Mouse (Mus musculus) adrenal gland, postnatal 4 days (tissue): ENCODE results near the gene Gp1bb. TPM values are rescaled to one million over a fixed set of nuclear protein-coding genes. Genes with fewer than 3 reads are reported as not detected.

Experiments used
- DNase-seq, 2 experiments: peaks; one replicate each; pipeline ENCODE4 v3.0.0; 2021 to 2022; ENCODE audit warnings: low spot score in 2 of 2, mixed read lengths in 2 of 2
- total RNA-seq, 2 experiments: library from RNA; stranded (reverse); gene quantifications; 2 replicates each; pipeline ENCODE4 v1.2.3; 2021

Gene Gp1bb
- total RNA-seq, 2 experiments from 2014 or later: 0.39 to 1.1 TPM

- no peak for DNase-seq
Measured at GRCm38 (mm10) chr16:18629390-18630231, 7.4 kb upstream of the Gp1bb start, which contains the start of gene Sept5. Gene Sept5 (minus strand): TSS chr16:18629954.

DNA sequence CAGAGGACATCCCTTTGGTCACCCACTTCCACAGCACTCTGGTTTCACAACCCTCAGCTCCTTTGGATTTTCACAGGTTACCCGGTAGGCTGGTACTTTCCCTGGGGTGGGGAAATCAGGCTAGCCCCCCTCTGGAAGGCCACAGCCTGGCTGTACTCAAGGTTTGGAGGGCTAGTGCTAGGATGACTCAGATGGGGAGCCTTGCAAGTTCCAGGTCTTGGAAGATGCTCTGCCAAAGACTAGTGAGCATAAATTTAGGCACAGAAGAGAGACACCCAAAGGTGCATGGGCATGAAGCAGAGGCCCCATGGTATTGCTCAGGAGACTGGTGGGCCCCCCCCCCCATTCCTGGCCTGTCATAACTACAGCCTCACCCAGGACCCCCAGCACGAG is 6.7 kb upstream of the Gp1bb start:
- no peak for DNase-seq

DNA sequence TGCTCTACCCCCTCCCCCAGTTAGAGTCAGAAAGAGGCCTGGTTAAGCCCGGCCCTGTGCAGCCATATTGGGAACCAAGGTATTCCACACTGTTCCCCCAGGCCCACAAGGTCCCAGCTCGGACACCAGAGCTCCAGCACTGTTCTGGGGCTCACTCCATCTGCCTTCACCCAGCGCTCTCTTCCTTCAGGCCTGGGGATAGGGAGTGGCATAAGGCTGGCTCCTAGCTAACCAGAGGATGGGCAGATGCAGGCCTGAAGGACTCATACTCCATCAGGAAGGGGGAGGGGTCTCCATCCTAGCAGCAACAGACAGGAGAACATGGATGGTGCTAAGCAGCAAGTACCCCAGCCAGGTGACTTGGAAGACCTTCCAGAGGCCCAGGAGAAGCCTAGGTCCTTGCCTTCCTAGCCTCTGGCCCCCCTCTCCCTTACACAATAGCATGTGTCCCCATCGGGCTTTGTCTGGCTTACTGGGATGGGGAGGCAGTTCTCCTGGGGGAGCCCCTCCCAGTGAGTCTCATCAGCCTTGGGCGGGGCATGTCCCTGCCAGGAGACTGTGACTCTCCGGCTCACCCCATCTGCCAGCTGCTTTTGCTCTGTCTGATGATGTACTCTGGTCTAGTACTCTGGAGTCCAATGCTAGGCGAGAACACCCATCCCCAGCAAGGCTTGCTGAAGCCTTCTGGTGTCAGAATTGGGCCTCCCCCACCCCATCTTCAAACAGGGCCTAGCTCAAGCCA is 6.2 kb upstream of the Gp1bb start:
- no peak for DNase-seq

DNA sequence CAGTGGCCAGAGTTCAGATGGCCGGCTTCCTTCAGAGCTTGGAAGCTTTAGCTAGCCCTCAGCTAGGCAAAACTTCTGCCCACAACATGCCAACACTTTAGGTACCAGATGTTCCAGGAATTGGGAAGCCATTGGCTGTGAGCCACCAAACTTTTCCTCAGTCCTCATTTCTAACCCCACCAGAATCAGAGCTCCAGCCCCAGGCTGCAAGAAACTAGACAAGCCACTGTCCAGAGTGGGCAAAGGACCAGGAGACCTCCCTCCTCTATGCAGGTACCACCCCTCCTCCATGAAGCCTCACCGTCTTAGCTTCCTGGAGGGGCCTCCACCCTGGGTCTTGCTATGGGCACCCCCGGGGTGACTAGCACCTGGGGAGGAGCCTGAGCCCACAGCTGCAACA is 5.0 kb upstream of the Gp1bb start:
- DNase-seq: no peak

GRCm38 (mm10) chr16:18626376-18626878 is 4.2 kb upstream of the Gp1bb start, which contains the start of gene Gm49601:
Gene Gm49601 (minus strand): TSS chr16:18626427.
- DNase-seq: peak; percentile 70 to 81

DNA sequence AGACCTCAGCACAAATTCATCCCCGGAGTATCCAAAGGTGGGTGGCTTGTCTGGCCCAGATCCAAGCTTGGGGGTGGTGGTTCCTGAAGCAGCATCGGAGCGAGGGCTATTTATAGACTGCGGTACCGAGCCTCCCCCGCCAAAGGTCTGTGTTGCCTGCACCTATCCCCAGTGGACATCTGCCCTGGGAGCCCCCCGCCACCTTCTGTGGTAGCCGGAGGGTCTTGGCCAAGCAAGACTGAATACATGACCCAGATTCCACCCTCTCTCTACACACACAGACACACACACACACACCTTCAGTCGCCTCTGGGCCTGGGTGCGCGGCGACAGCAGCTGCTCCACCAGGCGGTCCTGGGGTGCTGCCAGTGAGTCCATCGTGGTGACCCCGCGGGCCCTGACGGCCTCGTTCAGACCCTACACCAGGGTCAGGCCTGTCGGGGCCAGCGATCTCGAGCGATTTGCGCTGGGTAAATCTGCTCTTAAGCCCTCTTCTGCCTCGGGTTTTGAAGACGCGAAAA is 3.6 kb upstream of the Gp1bb start:
- DNase-seq: no peak

DNA sequence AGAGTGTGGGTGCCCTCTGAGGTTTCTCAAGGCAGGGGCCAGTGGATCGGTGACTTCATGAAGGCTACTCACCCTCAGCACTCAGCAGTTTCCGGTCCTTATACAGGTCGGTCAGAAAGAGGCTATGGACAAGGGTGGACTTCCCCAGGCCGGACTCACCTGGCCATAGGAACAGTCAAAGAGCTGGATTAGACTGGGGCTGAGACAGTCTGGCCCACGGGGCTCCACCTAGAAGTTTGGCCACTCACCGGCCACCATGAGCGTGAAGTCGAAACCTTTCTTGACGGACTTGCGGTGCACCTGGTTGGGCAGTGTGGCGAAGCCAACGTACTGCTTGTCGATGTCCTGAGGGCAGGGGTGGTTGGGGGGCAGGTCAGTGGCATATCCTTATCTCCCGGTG is 2.9 kb upstream of the Gp1bb start:
- no peak for DNase-seq

GRCm38 (mm10) chr16:18624641-18625040 is 2.4 kb upstream of the Gp1bb start:
- DNase-seq: no peak

DNA sequence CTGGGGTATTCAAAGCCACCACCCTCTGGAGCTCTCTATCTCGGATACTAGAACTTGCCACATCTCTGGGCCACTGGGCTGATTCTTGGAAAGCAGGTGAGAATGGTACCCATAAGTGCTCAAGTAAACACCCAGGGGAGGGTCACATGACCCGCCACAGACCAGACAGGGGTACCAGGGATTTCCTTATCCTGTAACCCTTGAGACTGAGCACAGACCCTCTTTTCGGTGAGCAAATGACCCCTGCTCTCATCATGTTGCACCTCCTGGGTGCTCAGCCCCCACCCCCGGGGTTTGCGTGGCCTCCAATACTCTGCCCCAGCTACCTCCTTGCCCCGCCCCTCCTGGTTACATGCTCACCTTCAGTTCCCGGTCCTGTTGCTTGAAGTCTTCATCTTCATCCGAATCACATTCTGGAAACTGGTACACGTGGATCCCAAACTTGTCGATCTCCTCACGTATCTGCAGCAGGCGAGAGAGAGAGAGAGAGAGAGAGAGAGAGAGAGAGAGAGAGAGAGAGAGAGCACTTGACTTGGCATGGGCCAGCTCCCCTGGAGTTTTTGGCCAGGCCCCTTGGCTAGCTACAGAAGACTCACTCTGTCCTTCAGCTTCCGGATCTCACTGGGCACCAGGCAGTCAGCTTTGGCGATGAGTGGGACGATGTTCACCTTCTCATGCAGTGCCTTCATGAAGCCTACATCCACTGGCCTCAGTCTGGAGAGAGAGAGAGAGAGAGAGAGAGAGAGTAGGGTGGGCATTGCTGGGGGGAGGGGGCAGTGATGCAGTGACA is 1.7 kb upstream of the Gp1bb start:
- no peak for DNase-seq

GRCm38 (mm10) chr16:18622916-18623750 is 930 bp upstream of the Gp1bb start:
- no peak for DNase-seq

GRCm38 (mm10) chr16:18621362-18622001 is 721 bp downstream of the Gp1bb start:
- DNase-seq: no peak

DNA sequence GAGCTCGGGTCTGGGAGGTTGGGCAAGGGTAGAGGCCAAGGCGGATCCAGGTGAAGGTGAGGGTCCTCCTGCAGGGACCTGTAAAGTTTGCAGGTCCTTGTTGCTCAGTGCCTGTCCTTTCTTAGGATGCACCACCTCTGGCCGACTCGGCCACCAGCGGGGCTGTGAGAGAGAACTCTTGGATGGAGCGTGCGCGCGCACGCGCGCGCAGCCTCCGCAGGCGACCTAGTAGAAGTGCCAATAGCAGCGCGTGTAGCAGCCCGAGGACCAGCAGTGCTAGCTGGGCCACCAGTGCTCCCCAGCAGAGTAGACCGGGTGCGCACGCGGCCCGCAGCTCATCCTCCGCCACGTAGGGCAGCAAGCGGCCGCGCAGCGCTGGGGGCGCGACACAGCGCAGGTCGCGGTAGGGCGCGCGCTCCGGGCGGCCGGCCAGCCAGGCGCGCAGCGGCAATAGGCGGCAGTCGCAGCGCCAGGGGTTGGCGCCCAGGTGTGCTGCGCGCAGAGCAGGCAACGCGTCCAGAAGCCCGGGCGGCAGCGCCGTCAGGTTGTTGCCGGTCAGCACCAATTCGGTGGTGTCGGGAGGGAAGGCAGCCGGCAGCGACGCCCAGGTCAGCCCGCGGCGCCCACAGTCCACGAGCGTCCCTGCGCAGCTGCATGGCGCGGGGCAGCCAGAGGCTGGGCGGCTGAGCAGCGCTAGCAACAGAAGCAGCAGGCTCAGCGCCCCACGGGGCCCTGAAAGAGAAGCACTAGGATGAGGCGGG is 1.4 kb downstream of the Gp1bb start:
- DNase-seq: no peak

- DNase-seq: no peak
Measured at GRCm38 (mm10) chr16:18620201-18620600, 2.0 kb downstream of the Gp1bb start.

- no peak for DNase-seq
Measured at GRCm38 (mm10) chr16:18619110-18619509, 3.1 kb downstream of the Gp1bb start.

- no peak for DNase-seq
Measured at GRCm38 (mm10) chr16:18618297-18618696, 3.9 kb downstream of the Gp1bb start.

DNA sequence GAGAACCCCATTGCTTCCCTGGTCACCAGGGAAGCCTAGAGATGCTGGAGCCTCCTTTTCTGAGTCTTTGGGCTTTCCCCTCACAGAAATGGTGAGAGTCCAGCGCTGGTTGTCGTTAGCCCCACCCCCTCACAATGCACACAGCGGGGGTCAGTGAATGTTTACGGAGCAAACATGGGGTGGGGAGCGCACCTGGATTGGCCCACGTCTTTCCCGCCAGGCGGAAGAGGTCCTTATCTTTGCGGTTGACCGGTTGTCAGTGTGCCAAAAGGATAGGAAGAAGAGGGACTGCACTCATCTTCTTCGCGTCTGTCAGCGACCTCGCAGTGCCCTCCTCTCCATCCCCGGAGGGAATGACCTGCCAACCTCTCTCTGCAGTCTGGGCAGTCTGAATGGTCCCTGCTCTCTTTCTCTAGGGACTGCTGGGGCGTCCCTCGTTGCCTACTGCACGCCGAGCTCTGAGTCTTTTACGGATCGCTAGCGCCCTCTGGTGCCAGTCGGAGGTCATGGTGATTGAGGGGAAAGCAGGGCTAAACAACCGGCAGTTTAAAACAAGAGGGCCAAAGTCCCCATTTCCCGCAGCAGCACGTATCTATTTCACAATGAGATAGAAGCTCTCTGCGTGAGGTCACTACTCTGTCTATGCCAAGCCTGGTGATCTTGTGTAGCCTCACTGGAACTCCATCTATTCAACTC is 4.7 kb downstream of the Gp1bb start:
- DNase-seq: peak; percentile 68 to 84

- no peak for DNase-seq
Measured at GRCm38 (mm10) chr16:18613301-18613700, 8.9 kb downstream of the Gp1bb start.

- no peak for DNase-seq
Measured at GRCm38 (mm10) chr16:18611752-18612151, 10.5 kb downstream of the Gp1bb start.
